Mouse (Mus musculus): ENCODE data around the gene Mybphl.

The Mybphl gene

GRCm38 (mm10) chr3:108364270-108364995 lies at the start of gene Mybphl:
Gene Mybphl, plus strand, starts transcription at chr3:108364911.
- no peak for DNase-seq (ENCODE audit: low spot score)

- DNase-seq (ENCODE audit: low spot score) = no peak
Observed at GRCm38 (mm10) chr3:108318517-108318916, 46.2 kb upstream of the Mybphl start.

- DNase-seq (ENCODE audit: low spot score) = no peak
Observed at GRCm38 (mm10) chr3:108321671-108322070, 43.0 kb upstream of the Mybphl start.

GRCm38 (mm10) chr3:108322136-108322535 lies 42.6 kb upstream of the Mybphl start:
- DNase-seq (ENCODE audit: low spot score) = no peak

DNA sequence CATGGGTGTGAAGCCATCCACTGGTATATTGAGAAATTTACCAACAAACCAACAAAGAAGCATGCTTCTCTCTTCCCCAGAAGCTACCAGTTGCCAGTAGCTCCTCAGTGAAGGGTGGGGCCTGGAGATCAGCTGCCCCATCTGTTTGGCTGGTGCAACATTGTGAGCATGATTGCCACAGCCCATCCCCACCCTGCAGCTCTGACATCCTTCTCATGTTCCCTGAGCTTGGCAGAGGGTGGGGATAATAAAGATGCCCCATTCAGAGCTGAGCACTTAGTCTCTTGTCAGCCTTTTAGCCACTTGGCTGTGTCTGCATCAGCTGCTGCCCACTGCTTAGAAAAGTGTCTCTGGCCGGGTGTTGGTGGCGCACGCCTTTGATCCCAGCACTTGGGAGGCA lies 41.7 kb upstream of the Mybphl start:
- no peak for DNase-seq (ENCODE audit: low spot score)

GRCm38 (mm10) chr3:108324837-108325236 lies 39.9 kb upstream of the Mybphl start:
- DNase-seq (ENCODE audit: low spot score) = no peak

DNA sequence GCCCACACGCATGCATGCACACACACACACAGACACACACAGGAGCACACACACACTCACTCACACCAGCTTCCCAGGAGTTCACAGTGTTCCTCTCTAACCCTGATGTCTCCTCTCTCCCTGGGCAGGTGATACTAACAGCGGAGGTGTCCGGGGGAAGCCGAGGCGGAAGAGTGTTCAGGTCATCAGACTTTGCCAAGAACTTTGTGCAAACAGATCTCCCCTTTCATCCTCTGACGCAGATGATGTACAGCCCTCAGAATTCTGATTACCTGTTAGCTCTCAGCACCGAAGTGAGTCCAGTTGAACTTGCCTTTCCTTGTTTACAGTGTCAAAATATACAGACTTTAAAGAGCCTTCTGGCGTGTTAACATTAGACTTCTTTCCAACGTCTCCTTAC lies 39.2 kb upstream of the Mybphl start:
- no peak for DNase-seq (ENCODE audit: low spot score)

- no peak for DNase-seq (ENCODE audit: low spot score)
Observed at GRCm38 (mm10) chr3:108327275-108327674, 37.4 kb upstream of the Mybphl start.

DNA sequence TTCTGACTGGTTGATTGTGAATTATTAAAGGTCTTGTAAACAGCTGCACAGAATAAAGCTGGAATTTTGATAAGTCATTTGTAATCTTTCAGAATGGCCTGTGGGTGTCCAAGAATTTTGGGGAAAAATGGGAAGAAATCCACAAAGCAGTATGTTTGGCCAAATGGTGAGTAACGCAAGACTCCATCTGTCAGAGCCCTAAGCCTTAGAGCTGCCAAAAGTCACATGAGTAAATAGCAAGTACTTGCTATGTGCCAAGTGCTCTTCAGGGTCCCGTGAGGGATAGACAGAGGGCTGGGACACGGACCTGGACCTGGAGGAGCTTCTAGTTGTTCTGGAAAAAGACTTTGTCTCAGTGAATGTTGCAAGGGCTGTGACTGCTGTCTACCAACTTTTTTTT lies 36.8 kb upstream of the Mybphl start:
- no peak for DNase-seq (ENCODE audit: low spot score)

DNA sequence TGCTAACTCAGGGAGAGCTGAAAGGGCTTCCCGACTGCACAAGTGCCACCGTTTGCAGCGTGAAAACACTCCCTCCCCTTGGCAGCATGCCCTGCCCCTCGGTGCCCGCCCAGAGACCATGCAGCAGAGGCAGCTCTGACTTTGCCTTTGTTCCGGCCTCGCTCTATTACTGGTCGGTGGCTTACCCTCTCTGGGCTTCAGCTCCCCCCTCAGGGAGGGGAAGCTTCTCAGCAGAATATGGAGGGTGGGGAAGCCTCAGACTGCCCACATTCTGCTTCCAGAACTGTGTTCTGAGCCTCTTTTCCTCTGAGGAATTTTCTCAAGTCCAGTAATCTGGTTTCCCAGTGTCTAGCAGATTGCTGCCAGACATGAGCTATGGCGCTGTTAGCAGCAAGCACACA lies 36.3 kb upstream of the Mybphl start:
- no peak for DNase-seq (ENCODE audit: low spot score)

- DNase-seq (ENCODE audit: low spot score) = no peak
Observed at GRCm38 (mm10) chr3:108330812-108331211, 33.9 kb upstream of the Mybphl start.

DNA sequence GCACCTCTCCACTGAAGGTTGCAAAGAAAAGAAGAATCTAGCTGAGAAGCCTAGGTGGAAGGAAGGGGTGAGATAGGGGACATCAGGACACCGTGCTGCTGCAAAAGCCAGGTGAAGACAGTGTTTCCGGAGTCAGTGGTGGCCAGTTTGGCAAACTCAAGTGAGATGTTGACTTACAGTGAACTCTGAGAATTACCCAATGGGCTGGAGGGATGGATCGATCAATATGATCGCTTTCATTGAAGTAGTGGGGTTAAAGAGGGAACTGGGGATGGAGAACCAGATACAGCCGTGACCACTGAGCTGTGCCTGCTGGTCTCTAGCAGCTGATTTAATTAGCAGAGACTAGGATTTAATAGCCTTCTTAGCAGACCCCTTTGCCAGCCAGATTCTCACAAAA lies 27.8 kb upstream of the Mybphl start:
- DNase-seq (ENCODE audit: low spot score) = no peak

- DNase-seq (ENCODE audit: low spot score) = no peak
Observed at GRCm38 (mm10) chr3:108341040-108341439, 23.7 kb upstream of the Mybphl start.

GRCm38 (mm10) chr3:108342185-108342584 lies 22.5 kb upstream of the Mybphl start:
- no peak for DNase-seq (ENCODE audit: low spot score)

GRCm38 (mm10) chr3:108345855-108346254 lies 18.9 kb upstream of the Mybphl start:
- DNase-seq (ENCODE audit: low spot score) = no peak

DNA sequence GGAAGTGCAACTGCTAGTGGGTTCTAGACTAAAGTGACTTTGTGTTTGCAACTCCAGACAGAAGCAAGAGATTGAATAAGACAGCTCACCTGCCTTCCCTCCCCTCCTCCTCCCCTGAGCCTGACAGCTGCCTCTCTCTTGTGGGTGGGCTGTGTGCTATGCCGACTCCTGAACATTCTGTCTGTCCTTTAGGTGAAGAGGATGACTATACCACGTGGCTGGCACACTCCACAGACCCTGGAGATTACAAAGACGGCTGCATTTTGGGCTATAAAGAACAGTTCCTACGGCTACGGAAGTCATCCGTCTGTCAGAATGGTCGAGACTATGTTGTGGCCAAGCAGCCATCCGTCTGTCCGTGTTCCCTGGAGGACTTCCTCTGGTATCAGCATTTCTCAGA lies 16.3 kb upstream of the Mybphl start:
- no peak for DNase-seq (ENCODE audit: low spot score)

GRCm38 (mm10) chr3:108355245-108355644 lies 9.5 kb upstream of the Mybphl start:
- DNase-seq (ENCODE audit: low spot score) = no peak

DNA sequence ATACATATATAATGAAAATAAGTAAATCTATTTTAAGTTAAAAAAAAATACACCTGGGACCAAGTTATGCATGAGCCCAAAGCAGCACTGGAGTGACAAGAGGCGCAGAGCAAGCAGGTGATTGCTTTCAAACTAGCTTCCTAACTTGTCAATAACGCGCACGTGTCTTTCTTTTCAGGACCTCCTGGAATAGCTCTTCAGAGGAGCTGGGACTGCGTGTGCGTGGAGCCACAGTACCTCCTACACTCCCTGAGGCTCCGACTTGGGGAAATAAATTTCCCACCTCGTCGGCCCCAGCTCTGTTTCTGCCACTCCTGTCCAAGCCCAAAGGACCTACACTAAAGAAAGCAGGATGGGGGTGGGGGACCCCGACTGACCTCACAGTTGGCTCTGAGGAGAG lies 7.7 kb upstream of the Mybphl start:
- no peak for DNase-seq (ENCODE audit: low spot score)

DNA sequence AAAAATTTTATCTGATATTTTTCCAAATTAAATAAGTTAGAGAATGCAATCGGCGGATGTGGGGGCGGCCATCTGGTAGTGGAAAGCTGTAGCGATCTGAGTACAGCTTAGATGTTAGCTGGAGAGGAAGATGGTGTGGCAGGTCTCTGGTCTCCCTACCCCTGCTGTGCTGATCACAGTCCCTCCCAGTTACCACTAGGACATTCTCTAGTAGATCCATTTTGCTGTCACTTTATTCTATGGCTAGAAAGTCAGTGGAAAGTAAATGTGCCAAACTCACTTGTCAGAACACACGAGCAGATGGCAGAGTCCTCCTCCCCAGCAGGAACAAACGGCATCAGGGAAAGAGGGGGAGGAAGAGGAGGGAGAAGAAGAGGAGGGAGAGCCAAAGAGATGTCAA lies 6.3 kb upstream of the Mybphl start:
- DNase-seq (ENCODE audit: low spot score) = no peak

- no peak for DNase-seq (ENCODE audit: low spot score)
Observed at GRCm38 (mm10) chr3:108360894-108361293, 3.8 kb upstream of the Mybphl start.

DNA sequence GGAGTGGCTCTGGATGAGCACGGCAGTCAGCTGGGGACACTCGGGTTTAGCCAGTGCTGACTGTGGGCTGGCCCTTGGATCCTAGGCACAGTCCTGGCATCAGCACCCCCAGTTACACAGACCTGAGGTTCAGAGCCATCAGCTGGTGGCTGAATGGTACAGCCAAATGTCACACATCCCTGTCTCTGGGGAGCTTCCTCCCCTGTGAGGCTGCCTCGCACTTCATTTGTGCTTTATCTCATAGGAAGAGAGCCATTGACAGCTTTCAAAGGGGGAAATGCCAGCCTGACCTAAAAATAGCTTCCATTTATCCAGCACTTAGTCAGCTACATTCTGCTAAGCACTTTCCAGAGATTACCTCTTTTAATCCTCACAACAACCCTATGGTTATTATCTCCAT lies 1.1 kb upstream of the Mybphl start:
- DNase-seq (ENCODE audit: low spot score) = no peak

GRCm38 (mm10) chr3:108367173-108367572 lies 2.5 kb downstream of the Mybphl start:
- DNase-seq (ENCODE audit: low spot score) = no peak

DNA sequence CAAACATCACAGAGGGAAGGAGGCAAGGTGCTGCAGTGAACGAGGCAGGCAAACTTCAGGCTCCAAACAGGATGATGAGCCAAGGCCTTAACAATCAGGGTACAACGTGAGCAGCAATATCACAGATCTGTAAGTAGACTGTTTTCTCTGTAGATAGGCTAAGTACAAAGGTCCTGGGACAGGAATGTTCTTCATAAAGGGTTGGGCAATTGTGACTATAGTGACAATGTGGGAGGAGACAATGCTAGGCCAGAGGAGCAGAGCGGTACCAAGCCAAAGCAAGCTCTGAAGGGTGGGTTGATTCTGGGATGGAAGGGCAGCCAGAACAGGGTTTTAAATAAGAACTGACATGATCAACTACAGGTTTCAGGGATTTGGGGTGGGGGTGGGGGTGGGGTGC lies 3.1 kb downstream of the Mybphl start:
- DNase-seq (ENCODE audit: low spot score) = no peak

DNA sequence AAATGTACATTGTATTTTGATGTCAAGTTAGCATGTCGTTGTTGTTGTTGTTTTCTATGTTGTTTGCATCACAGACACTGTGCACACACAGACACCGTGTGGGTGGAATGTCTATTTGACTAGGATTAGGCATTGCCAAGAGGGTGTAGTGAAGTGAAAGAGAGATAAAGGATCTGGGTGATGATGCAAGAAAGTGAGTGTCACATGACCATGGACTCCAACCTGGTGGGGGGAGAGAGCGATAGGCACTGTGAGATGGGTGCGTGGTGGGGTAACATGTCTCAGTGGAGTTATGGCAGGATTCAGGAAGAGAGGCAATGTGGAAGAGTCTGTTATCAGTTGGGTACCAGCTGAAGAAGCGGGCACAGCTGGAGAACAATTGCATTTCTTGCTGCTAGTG lies 4.0 kb downstream of the Mybphl start:
- no peak for DNase-seq (ENCODE audit: low spot score)

DNA sequence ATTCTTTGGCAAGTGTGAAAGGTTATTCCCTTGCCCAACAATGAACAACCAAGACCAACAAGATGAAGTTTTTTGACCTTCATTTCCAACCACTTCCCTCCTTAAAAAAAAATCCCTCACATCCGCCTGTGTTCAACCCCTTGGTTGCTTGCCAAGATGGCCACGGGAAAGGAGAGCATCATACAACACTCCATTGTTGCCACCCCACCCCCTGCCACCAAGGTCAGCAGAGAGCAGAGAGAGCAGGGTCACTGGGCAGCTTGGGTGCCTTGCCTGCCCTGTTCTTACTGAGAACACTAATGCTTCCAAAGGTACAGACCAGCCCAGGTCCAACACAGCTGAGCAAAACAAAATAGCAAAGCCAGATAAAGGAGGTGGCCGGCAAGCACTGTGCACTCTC lies 7.6 kb downstream of the Mybphl start:
- DNase-seq (ENCODE audit: low spot score) = no peak
